In the genomic region with DNA sequence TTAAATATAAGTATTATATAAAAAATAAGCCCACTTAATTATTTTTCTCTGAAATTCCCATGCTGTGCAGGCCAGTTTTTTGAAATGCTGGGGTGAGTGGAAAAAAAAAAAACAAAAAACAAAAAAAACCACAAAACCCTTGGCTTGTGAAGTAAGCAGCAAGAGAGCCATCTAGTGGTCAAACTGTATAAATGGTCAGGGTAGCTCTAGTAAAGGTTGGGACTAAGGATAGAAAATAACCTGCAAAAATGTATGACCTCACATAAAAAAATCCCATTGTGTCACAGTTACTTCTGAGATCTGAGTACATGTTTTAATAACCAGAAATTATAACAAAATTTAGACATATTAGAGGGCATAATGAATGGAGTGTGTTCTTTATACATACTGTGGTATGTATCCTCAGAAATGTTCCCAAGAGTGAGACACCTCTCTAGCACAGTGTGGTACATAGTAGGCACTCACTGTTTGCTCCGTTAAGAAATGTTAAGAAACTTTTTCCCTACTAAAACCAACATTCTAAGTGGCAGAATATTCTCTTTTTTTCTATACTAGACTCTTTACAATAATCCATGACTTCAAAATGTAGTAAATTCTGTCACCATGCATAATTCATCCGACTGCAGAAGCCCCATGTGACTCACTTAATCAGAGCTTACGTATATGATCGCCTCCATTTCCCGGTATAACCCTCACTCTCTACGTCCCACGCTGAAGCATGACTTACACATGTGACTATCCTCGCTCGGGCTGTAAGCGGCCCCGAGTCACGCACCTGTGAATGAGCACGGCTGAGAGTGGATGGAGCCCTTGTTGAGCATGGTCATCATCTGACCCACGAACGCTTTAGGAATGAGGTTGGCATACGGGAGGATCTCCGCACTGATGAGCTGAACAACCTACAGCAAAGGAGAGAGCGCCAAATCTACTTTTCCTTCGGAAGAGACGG, we compare ENCODE assay signal across 8 mouse cellular contexts.
A peak's percentile ranks its signal among the peaks of the same experiment; 100 is the strongest.
DNase-seq lines count a peak whose midpoint lies in the region; ATAC-seq lines count a peak whose summit lies in the region.

No protein-coding gene starts in this region.

- DNase-seq in hindbrain, embryonic 11.5 days (ENCODE audit: low spot score): peak; percentile 53
- no peak for DNase-seq in hindbrain, embryonic 10.5 days (ENCODE audit: low spot score)
- peak; percentile 70 for DNase-seq in ES-CJ7 (ENCODE audit: low read depth, low spot score)
- DNase-seq in layer of hippocampus, postnatal 25 days (ENCODE audit: extremely low spot score in 1 of 2, low spot score in 1 of 2): no peak
- DNase-seq in spleen, postnatal 36 days (ENCODE audit: low spot score in 2 of 2): no peak
- DNase-seq in left cerebral cortex, postnatal 10 days (ENCODE audit: extremely low spot score in 1 of 2, low spot score in 2 of 2): no peak

- H3K36me3 ChIP-seq in hindbrain, embryonic 11.5 days (ENCODE audit: control insufficient read depth, insufficient read depth, low read length): no peaks in the 10 kb centered on the region
- H3K36me3 ChIP-seq in hindbrain, embryonic 10.5 days: peaks cover 66% of the 10 kb centered on the region
- H3K36me3 ChIP-seq in forebrain, embryonic 12.5 days (replicated peaks): peaks cover 37% of the 10 kb centered on the region

- no peak overlapping the region for H3K9ac ChIP-seq in hindbrain, embryonic 11.5 days (ENCODE audit: low read depth, low read length)
- no peak overlapping the region for H3K9ac ChIP-seq in forebrain, embryonic 12.5 days

- intact Hi-C loops in left cerebral cortex, postnatal 10 days (cut with DNase I): loop anchor here (2.0 kb wide), 1 partner anchor 453 kb away; no protein-coding TSS in a partner anchor

- H3K4me1 ChIP-seq in hindbrain, embryonic 11.5 days (replicated peaks; ENCODE audit: control insufficient read depth, insufficient read depth, low read length): no peaks in the 10 kb centered on the region
- H3K4me1 ChIP-seq in hindbrain, embryonic 10.5 days (replicated peaks): no peaks in the 10 kb centered on the region
- H3K4me1 ChIP-seq in forebrain, embryonic 12.5 days: no peaks in the 10 kb centered on the region

- no peak overlapping the region for H3K4me3 ChIP-seq in hindbrain, embryonic 11.5 days (ENCODE audit: low read depth, low read length)
- H3K4me3 ChIP-seq in hindbrain, embryonic 10.5 days: no peak overlapping the region
- H3K4me3 ChIP-seq in forebrain, embryonic 12.5 days (replicated peaks): no peak overlapping the region

- H3K27me3 ChIP-seq in hindbrain, embryonic 11.5 days (ENCODE audit: control insufficient read depth, insufficient read depth, low read length): no peaks in the 10 kb centered on the region
- no peaks in the 10 kb centered on the region for H3K27me3 ChIP-seq in hindbrain, embryonic 10.5 days (ENCODE audit: insufficient read depth, poor library complexity, severe bottlenecking)
- no peaks in the 10 kb centered on the region for H3K27me3 ChIP-seq in forebrain, embryonic 12.5 days

- H3K4me2 ChIP-seq in hindbrain, embryonic 11.5 days (replicated peaks; ENCODE audit: low read depth, low read length): no peak overlapping the region
- no peak overlapping the region for H3K4me2 ChIP-seq in forebrain, embryonic 12.5 days

- no peaks in the 10 kb centered on the region for H3K9me3 ChIP-seq in hindbrain, embryonic 11.5 days (ENCODE audit: control insufficient read depth, low read length)
- no peaks in the 10 kb centered on the region for H3K9me3 ChIP-seq in hindbrain, embryonic 10.5 days
- H3K9me3 ChIP-seq in forebrain, embryonic 12.5 days: no peaks in the 10 kb centered on the region

- WGBS in hindbrain, embryonic 11.5 days: 91% methylated on average over 20 of the region's 20 CpGs
- WGBS in hindbrain, embryonic 10.5 days: 92% methylated on average over 20 of the region's 20 CpGs
- 92% methylated on average over 20 of the region's 20 CpGs for WGBS in forebrain, embryonic 12.5 days

- peak; percentile 71; the same call in 1 of the 2 replicates for ATAC-seq in hindbrain, embryonic 11.5 days (ENCODE audit: low FRiP score)
- ATAC-seq in forebrain, embryonic 12.5 days (ENCODE audit: low FRiP score): peak; percentile 69; the same call in 1 of the 2 replicates
- ATAC-seq in megakaryocyte, adult 5-6 weeks (ENCODE audit: poor library complexity, severe bottlenecking): peak; percentile 87

- no peak overlapping the region for H3K27ac ChIP-seq in hindbrain, embryonic 11.5 days (ENCODE audit: low read depth, low read length)
- H3K27ac ChIP-seq in hindbrain, embryonic 10.5 days: no peak overlapping the region
- no peak overlapping the region for H3K27ac ChIP-seq in forebrain, embryonic 12.5 days

Comparison
In these comparisons a context has a peak if more than half of its experiments do, and no peak if none do; other contexts are left out.
1. DNase-seq: peak in hindbrain, embryonic 11.5 days (single experiment) and ES-CJ7 (single experiment); none in hindbrain, embryonic 10.5 days (single experiment), layer of hippocampus, postnatal 25 days (0 of 2), spleen, postnatal 36 days (0 of 2) and left cerebral cortex, postnatal 10 days (0 of 2).
2. Peak in every context shown above with its lines, with median percentiles within 50 percentile points of each other: ATAC-seq.